Mouse (Mus musculus) layer of hippocampus, adult 11-12 months (tissue): ENCODE measurements around the gene Ccdc74a.
"Not testable (repeated sequence)": the region's sequence is repeated elsewhere in the genome, so short reads cannot be mapped to it uniquely, and the experiment has no call there.

Experiments used
- DNase-seq: peaks from one replicate; pipeline ENCODE4 v3.0.0; 2022; ENCODE audit warnings: low spot score

The Ccdc74a gene

DNA sequence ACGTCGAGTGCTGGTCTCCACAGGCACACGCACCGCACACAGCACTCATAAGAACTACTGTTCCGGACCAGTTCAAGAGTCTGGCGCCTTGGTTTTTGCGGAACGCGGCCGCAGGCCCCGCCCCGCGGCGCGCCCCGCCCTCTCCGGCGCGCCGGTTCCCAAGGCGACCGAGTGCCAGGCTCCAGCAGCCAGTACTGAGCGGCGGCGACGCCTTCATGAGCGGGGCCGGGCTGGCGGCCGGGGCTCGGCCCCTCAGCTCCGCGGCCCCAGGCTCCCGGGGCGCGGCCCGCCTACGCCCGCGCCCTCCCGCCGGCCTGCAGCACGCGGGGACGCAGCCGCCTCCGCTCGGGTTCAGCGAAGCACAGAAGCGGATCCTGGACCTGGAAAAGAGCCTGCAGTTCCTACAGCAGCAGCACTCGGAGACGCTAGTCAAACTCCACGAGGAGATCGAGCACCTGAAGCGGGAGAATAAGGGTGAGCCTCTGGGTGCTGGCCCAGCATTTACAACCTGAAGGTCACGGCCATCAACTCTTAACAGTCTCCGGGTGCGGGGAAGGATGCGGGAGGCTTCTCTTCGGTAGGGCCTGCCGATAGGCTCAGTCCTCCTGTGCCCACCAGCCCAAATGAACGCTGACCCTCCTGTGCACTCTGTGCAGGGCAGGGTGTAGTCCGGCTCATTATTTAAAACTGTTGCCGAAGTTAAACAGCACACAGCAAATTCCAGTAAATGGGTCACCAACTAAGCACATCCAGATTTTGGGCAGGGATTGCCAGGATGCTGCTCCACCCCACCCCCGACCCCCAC lies at the start of gene Ccdc74a:
Ccdc74a (plus strand) TSS at position 161 of the 805 bp plus-strand sequence.
- peak; percentile 77 for DNase-seq

GRCm38 (mm10) chr16:17600944-17601562 lies 45.2 kb upstream of the Ccdc74a start:
- no peak for DNase-seq

DNA sequence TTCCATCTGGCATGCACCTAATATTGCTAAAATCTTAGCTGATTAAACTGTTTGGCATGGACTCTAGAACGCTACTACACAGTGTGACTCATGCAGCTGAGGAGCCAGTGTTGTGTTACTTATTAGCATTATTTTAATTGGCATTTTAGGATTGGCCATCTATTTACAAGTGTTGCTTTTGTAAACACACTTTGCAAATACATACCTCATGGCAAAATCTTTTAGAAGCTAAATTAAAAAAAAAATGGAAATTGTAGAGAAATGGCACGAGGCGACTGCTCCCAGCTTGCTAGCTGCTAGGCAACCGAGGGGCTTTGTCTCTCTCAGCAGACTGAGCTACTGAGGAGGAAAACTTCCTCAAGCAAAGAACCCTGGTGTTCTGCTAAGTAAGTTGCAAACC lies 41.3 kb upstream of the Ccdc74a start:
- DNase-seq = no peak

GRCm38 (mm10) chr16:17605684-17606083 lies 40.6 kb upstream of the Ccdc74a start:
- no peak for DNase-seq

GRCm38 (mm10) chr16:17611383-17611782 lies 34.9 kb upstream of the Ccdc74a start:
- DNase-seq = peak; percentile 33

- not testable (repeated sequence) for DNase-seq
These were observed 31.5 kb upstream of the Ccdc74a start for GRCm38 (mm10) chr16:17614740-17615139.

DNA sequence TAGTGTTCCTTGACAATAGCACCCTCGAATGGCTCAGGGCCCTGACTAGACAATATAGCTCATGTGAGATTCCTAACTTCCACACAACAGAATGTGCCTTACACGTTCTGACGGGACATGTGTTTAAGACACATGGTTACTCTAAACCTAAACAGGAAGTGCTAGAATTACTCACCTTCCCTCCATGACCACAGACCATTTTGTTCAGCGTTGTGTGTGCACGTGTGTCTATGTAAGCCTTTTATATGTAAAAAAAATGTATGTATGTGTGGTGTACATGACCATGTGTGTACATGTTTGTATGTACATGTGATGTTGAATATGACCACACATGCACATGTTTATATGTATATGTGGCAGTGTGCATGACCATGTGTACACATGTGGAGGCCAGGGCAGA lies 30.1 kb upstream of the Ccdc74a start:
- DNase-seq = no peak

- DNase-seq = peak; percentile 52
These were observed 28.2 kb upstream of the Ccdc74a start for GRCm38 (mm10) chr16:17617922-17618565.

DNA sequence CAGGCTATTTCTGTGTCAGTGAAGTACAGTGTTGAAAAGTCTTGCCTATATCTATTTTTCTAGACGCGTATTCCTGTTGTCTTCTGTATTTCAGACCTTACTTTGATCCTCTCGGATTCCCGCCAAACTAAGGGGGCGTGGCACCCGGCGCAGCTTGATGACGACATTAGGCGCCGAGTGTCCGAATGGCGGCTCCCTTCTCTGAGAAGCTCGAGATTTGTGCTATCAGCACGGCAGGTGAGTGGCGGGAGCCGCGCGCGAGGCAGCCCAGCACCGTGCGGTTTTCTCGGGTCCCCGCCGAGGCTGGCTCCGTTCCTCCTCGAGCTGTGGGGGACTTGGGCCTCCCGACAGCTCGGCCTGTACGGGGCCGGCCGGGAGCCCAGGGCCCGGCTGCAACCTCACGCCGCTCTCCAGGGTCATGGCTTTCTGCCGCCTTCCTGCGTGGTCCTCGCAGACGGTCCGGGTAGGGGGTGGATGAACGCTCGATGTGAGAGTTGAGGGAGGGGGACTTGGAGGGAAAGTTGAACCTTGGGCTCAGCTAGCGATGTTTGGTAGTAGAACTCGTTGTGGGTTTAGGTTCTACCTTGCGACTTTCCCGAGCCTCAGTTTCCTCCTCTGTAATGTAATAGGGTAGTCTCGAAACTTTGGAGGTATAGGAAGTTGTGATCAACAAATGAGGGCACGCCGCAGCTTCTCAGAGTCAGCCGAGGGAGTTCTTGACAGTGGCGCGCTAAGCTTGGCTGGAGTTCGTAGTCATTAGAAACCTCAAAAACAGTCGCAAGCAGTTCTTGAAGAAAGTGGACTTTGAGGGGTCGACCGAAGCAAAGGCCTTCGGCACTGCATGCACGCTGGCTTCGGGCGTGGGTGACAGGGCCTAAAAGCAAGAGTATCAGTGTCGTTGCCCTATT lies 26.8 kb upstream of the Ccdc74a start, which contains the start of gene Smpd4:
Smpd4 (plus strand) TSS at position 157 of the 908 bp plus-strand sequence.
- peak; percentile 90 for DNase-seq

GRCm38 (mm10) chr16:17621936-17622335 lies 24.3 kb upstream of the Ccdc74a start:
- no peak for DNase-seq

- DNase-seq = no peak
These were observed 20.6 kb upstream of the Ccdc74a start for GRCm38 (mm10) chr16:17625488-17626268.

GRCm38 (mm10) chr16:17626269-17626555 lies 20.1 kb upstream of the Ccdc74a start:
- DNase-seq = no peak

DNA sequence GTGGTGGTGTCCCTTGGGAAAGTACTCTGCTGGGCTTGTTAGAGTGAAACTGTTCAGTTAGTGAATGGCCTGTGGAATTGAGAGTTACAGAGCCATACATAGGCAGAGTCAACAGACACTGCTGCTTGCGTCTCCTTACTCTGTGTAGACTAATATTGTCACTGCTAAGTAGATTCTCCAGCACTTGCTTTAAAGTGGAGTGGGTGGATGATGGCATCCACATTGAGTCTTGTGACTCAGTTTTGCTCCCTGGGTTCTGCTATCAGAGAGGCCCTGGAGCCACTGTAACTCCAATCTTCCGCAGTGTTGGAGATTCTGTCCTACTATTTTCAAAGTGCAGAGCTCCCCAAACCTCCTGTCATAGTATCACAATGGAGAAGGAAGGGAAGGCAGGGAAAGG lies 13.7 kb upstream of the Ccdc74a start:
- DNase-seq = no peak

GRCm38 (mm10) chr16:17633481-17634181 lies 12.6 kb upstream of the Ccdc74a start:
- no peak for DNase-seq

DNA sequence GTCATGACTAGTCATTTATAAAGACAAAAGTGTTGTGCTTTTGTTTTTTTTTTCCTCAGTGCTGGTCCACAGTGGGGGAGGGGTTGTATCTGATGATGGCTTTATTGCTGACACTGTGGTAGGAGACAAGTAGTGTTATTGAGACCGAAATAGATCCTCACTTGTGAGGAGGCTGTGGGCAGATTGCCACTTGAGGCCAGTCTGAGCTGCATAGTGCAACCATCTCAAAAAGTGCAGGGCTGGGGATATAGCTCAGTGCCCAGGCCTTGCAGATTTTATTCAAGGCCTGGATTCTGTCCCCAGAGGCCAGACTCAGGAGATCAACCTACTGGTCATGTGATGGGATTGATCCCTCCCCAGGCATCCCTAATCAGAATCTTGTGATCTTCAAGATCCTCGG lies 9.4 kb upstream of the Ccdc74a start:
- no peak for DNase-seq

DNA sequence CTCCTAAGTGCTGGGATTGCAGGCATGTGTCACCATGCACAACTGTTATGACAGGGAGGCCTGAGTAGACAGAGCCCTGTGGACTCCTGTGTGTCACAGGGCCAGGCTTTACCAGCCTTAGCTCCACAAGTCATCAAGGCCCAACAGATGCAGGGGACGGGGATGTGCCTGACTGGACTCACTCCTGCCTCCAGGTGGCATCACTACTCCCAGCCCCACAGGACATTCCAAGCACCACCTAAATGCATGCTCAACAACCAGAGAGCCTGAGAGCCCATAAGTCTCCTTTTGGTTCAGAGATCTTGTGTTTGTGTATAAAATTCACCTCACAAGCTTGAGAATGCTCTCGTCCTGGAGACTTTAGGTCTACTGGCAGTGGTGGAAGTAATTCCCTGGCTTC lies 8.7 kb upstream of the Ccdc74a start:
- no peak for DNase-seq

GRCm38 (mm10) chr16:17638036-17638628 lies 8.1 kb upstream of the Ccdc74a start:
- no peak for DNase-seq

GRCm38 (mm10) chr16:17639081-17639480 lies 7.2 kb upstream of the Ccdc74a start:
- DNase-seq = no peak

- DNase-seq = no peak
These were observed 6.3 kb upstream of the Ccdc74a start for GRCm38 (mm10) chr16:17639951-17640350.

DNA sequence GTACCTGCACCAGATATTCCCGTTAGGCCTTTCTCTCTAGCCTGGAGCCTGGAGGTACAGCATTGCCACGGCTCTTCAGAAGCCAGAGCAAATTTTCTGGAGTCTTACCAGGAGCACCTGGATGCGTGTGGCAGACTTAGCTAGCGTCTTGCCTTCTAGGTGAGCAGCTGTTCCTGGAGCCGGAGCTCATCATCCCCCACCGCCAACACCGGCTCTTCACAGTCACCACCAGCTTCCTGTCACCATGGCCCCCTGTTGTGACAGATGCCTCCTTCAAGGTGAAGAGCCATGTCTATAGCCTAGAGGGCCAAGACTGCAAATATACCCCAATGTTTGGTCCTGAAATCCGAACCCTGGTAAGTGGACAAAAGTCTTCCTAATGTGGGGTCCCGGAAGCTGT lies 5.6 kb upstream of the Ccdc74a start:
- no peak for DNase-seq
